Mouse (Mus musculus) olfactory bulb, adult 2 months (tissue): Measurements from ENCODE around the gene Baz1a.

Experiments used
- CTCF ChIP-seq: fragments of 200-500 bp; IDR thresholded peaks from 2 replicates; pipeline ENCODE4 v1.5.1; 2012; ENCODE audit warnings: low read depth, mild to moderate bottlenecking, low read length, moderate library complexity; ENCODE audit not compliant: insufficient read depth
- POLR2A ChIP-seq: fragments of 200-500 bp; IDR thresholded peaks from 2 replicates; pipeline ENCODE4 v1.6.1; 2012; ENCODE audit warnings: mild to moderate bottlenecking, low read depth, low read length, moderate library complexity; ENCODE audit not compliant: insufficient read depth

GRCm38 (mm10) chr12:55015428-55015827, 1.3 kb upstream of the Baz1a start:
- no peak for TF ChIP-seq POLR2A
- no peak for TF ChIP-seq CTCF
